Mouse (Mus musculus) kidney, adult 2 months (tissue): ENCODE measurements around the gene Tshz2. TPM values are rescaled to one million over a fixed set of nuclear protein-coding genes. Genes with fewer than 3 reads are reported as not detected.
A peak's percentile ranks its signal among the peaks of the same experiment; 100 is the strongest.

Experiments
- DNase-seq: peaks from one replicate; pipeline ENCODE4 v3.0.0; 2021
- H3K27ac ChIP-seq: fragments of 200-500 bp; 2 replicates; pipeline ENCODE4 v1.5.1; 2012; ENCODE audit warnings: low read depth, low read length, control low read depth, inconsistent platforms; ENCODE audit not compliant: insufficient read depth
- H3K27me3 ChIP-seq: fragments of 200-500 bp; replicated peaks from 2 replicates; pipeline ENCODE4 v1.6.1; 2012; ENCODE audit warnings: mild to moderate bottlenecking, moderate library complexity, low read length, inconsistent platforms; ENCODE audit not compliant: control insufficient read depth, insufficient read depth
- H3K36me3 ChIP-seq: fragments of 200-500 bp; 2 replicates; pipeline ENCODE4 v1.6.1; 2012; ENCODE audit warnings: mild to moderate bottlenecking, moderate library complexity, low read length, inconsistent platforms; ENCODE audit not compliant: control insufficient read depth, insufficient read depth
- H3K4me1 ChIP-seq: fragments of 200-500 bp; 2 replicates; pipeline ENCODE4 v1.6.1; 2011; ENCODE audit warnings: low read length; ENCODE audit not compliant: control insufficient read depth, insufficient read depth
- H3K4me3 ChIP-seq: fragments of 200-500 bp; 2 replicates; pipeline ENCODE4 v1.5.1; 2011; ENCODE audit warnings: mild to moderate bottlenecking, low read depth, low read length, control low read depth; ENCODE audit not compliant: insufficient read depth
- CTCF ChIP-seq: fragments of 200-500 bp; conservative IDR thresholded peaks from 2 replicates; pipeline ENCODE4 v1.5.1; 2011; ENCODE audit warnings: low read depth, mild to moderate bottlenecking, control low read depth, low read length, moderate library complexity, mixed read lengths; ENCODE audit not compliant: insufficient read depth, insufficient read length
- POLR2A ChIP-seq: fragments of 200-500 bp; IDR thresholded peaks from one replicate; pipeline ENCODE4 v1.6.1; 2011; ENCODE audit warnings: low read depth, low read length, control low read depth
- WGBS: fragments of 180-500 bp; shearing (Covaris S2); methylation state at CpG from one replicate; pipeline ENCODE4 v1.1.7; 2018; 5-methylcytosine and 5-hydroxymethylcytosine counted together
- polyA plus RNA-seq: library from polyadenylated mRNA; depleted of rRNA; stranded (reverse); fragments of >200 nt; gene quantifications from 2 replicates; pipeline ENCODE4 v1.2.3, GENCODE M21; 2012

Gene Tshz2
- polyA plus RNA-seq, 1 experiment: 17.6 TPM

- Histone ChIP-seq H3K27ac (no peak overlapping the region), H3K36me3 (no peaks in the 10 kb centered on the region), H3K4me1 (no peaks in the 10 kb centered on the region), H3K4me3 (no peak overlapping the region), H3K27me3 (no peaks in the 10 kb centered on the region)
- DNase-seq: no peak
- TF ChIP-seq POLR2A (no peak), CTCF (no peak)
- 92% methylated on average over 7 of the region's 7 CpGs for WGBS
These were observed 270.1 kb downstream of the Tshz2 start for GRCm38 (mm10) chr2:169902896-169903295.

- 21% methylated on average over 9 of the region's 9 CpGs for WGBS
- peak; percentile 7 for DNase-seq
- H3K27me3 ChIP-seq: no peaks in the 10 kb centered on the region
- no peaks in the 10 kb centered on the region for H3K36me3 ChIP-seq
- H3K27ac ChIP-seq: no peak overlapping the region
- no peaks in the 10 kb centered on the region for H3K4me1 ChIP-seq
- no peak overlapping the region for H3K4me3 ChIP-seq
- TF ChIP-seq CTCF (no peak), POLR2A (no peak)
These were observed 273.6 kb downstream of the Tshz2 start for GRCm38 (mm10) chr2:169906396-169906795.

GRCm38 (mm10) chr2:169907979-169908378 is 275.2 kb downstream of the Tshz2 start:
- Histone ChIP-seq H3K4me1 (no peaks in the 10 kb centered on the region), H3K4me3 (no peak overlapping the region), H3K27ac (no peak overlapping the region), H3K27me3 (no peaks in the 10 kb centered on the region), H3K36me3 (no peaks in the 10 kb centered on the region)
- DNase-seq: no peak
- TF ChIP-seq POLR2A: no peak
- WGBS: 80% methylated on average over 7 of the region's 7 CpGs

GRCm38 (mm10) chr2:169910606-169911005 is 277.8 kb downstream of the Tshz2 start:
- TF ChIP-seq POLR2A: no peak
- TF ChIP-seq CTCF: no peak
- no peak for DNase-seq
- no peak overlapping the region for H3K27ac ChIP-seq
- H3K4me3 ChIP-seq: no peak overlapping the region
- WGBS: 84% methylated on average over 4 of the region's 4 CpGs
- no peaks in the 10 kb centered on the region for H3K36me3 ChIP-seq
- no peaks in the 10 kb centered on the region for H3K27me3 ChIP-seq
- H3K4me1 ChIP-seq: no peaks in the 10 kb centered on the region

GRCm38 (mm10) chr2:169912826-169913225 is 280.0 kb downstream of the Tshz2 start:
- no peaks in the 10 kb centered on the region for H3K36me3 ChIP-seq
- no peak for DNase-seq
- no peaks in the 10 kb centered on the region for H3K27me3 ChIP-seq
- no peaks in the 10 kb centered on the region for H3K4me1 ChIP-seq
- TF ChIP-seq CTCF (no peak), POLR2A (no peak)
- H3K4me3 ChIP-seq: no peak overlapping the region
- no peak overlapping the region for H3K27ac ChIP-seq
- WGBS: 92% methylated on average over 14 of the region's 14 CpGs

- no peak overlapping the region for H3K27ac ChIP-seq
- 93% methylated on average over 8 of the region's 8 CpGs for WGBS
- DNase-seq: no peak
- no peak overlapping the region for H3K4me3 ChIP-seq
- no peaks in the 10 kb centered on the region for H3K36me3 ChIP-seq
- TF ChIP-seq POLR2A (no peak), CTCF (no peak)
- H3K4me1 ChIP-seq: no peaks in the 10 kb centered on the region
- H3K27me3 ChIP-seq: no peaks in the 10 kb centered on the region
These were observed 282.1 kb downstream of the Tshz2 start for GRCm38 (mm10) chr2:169914903-169915302.

- no peak for DNase-seq
- TF ChIP-seq CTCF: no peak
- no peak for TF ChIP-seq POLR2A
- Histone ChIP-seq H3K4me1 (no peaks in the 10 kb centered on the region), H3K36me3 (no peaks in the 10 kb centered on the region), H3K27me3 (no peaks in the 10 kb centered on the region), H3K4me3 (no peak overlapping the region), H3K27ac (no peak overlapping the region)
- WGBS: 66% methylated on average over 13 of the region's 13 CpGs
These were observed 282.5 kb downstream of the Tshz2 start for GRCm38 (mm10) chr2:169915326-169915725.

GRCm38 (mm10) chr2:169919111-169919695 is 286.4 kb downstream of the Tshz2 start:
- no peaks in the 10 kb centered on the region for H3K4me1 ChIP-seq
- no peaks in the 10 kb centered on the region for H3K36me3 ChIP-seq
- 41% methylated on average over 3 of the region's 3 CpGs for WGBS
- no peak overlapping the region for H3K27ac ChIP-seq
- no peaks in the 10 kb centered on the region for H3K27me3 ChIP-seq
- TF ChIP-seq CTCF (no peak), POLR2A (no peak)
- no peak overlapping the region for H3K4me3 ChIP-seq
- peak; percentile 33 for DNase-seq
